Mouse (Mus musculus) liver, postnatal 0 days (tissue): Measurements from ENCODE around the gene Tbc1d24. TPM values are rescaled to one million over a fixed set of nuclear protein-coding genes. Genes with fewer than 3 reads are reported as not detected.

Source experiments
- ATAC-seq: fragments of 200-750 bp; cut with Nextera tagmentation; 2 replicates; pipeline ENCODE4 v1.8.0; 2017; ENCODE audit warnings: mild to moderate bottlenecking, moderate library complexity
- DNase-seq: peaks from one replicate; pipeline ENCODE4 v3.0.0-alpha.2; 2016
- H3K27ac ChIP-seq: fragments of 300-500 bp; sonication (generic); 2 replicates; pipeline ENCODE4 v1.5.1; 2014; ENCODE audit warnings: antibody characterized with exemption, moderate library complexity, mild to moderate bottlenecking, low read depth
- H3K27me3 ChIP-seq: fragments of 300-500 bp; sonication (generic); 2 replicates; pipeline ENCODE4 v1.6.1; 2014; ENCODE audit warnings: low read length, control low read depth, mixed read lengths; ENCODE audit not compliant: insufficient read depth
- H3K36me3 ChIP-seq: fragments of 300-500 bp; sonication (generic); replicated peaks from 2 replicates; pipeline ENCODE4 v1.6.1; 2014; ENCODE audit warnings: mild to moderate bottlenecking, control low read depth, low read length, moderate library complexity, mixed read lengths; ENCODE audit not compliant: insufficient read depth
- H3K4me1 ChIP-seq: fragments of 300-500 bp; sonication (generic); 2 replicates; pipeline ENCODE4 v1.6.1; 2014; ENCODE audit warnings: antibody characterized with exemption, mild to moderate bottlenecking, control low read depth; ENCODE audit not compliant: insufficient read depth
- H3K4me2 ChIP-seq: fragments of 300-500 bp; sonication (generic); 2 replicates; pipeline ENCODE4 v1.6.1; 2014; ENCODE audit warnings: low read depth, mild to moderate bottlenecking, low read length, moderate library complexity, mixed read lengths
- H3K4me3 ChIP-seq: fragments of 300-500 bp; sonication (generic); 2 replicates; pipeline ENCODE4 v1.5.1; 2014; ENCODE audit warnings: low read depth, low read length
- H3K9ac ChIP-seq: fragments of 300-500 bp; sonication (generic); replicated peaks from 2 replicates; pipeline ENCODE4 v1.6.1; 2014; ENCODE audit warnings: mild to moderate bottlenecking, moderate library complexity
- H3K9me3 ChIP-seq: fragments of 300-500 bp; sonication (generic); 2 replicates; pipeline ENCODE4 v1.6.1; 2016; ENCODE audit warnings: mild to moderate bottlenecking, control low read depth, low read length, mixed read lengths
- CTCF ChIP-seq: sonication (generic); IDR thresholded peaks from 2 replicates; pipeline ENCODE4 v1.5.1; 2016; ENCODE audit warnings: antibody characterized with exemption, low read depth
- EP300 ChIP-seq: IDR thresholded peaks from 2 replicates; pipeline ENCODE4 v1.6.1; 2016; ENCODE audit warnings: antibody characterized with exemption, low read depth, mild to moderate bottlenecking
- WGBS: fragments of 180-500 bp; shearing (Covaris S2); extraction: QIAGEN DNeasy Blood & Tissue Kit; methylation state at CpG from one replicate; pipeline ENCODE4 v1.1.7; 2014; ENCODE audit not compliant: insufficient replicate concordance; 5-methylcytosine and 5-hydroxymethylcytosine counted together
- polyA plus RNA-seq: library from polyadenylated mRNA; unstranded; fragments of >200 nt; fragmentation: Nextera tagmentation; extraction: Ambion mirVana; gene quantifications from 2 replicates; pipeline ENCODE4 v1.2.1, GENCODE M21; 2015

Tbc1d24 gene
- polyA plus RNA-seq, 1 experiment from 2014 or later: 4.2 TPM

- Histone ChIP-seq H3K9me3 (no peaks in the 10 kb centered on the region), H3K4me1 (peaks cover 19% of the 10 kb centered on the region), H3K4me2 (no peak overlapping the region), H3K27ac (no peak overlapping the region), H3K36me3 (no peaks in the 10 kb centered on the region), H3K9ac (no peak overlapping the region), H3K27me3 (no peaks in the 10 kb centered on the region), H3K4me3 (no peak overlapping the region)
- ATAC-seq (no peak), DNase-seq (no peak)
- WGBS: 83% methylated on average over 7 of the region's 7 CpGs
- TF ChIP-seq EP300: no peak
- TF ChIP-seq CTCF: no peak
These were observed 55.9 kb downstream of the Tbc1d24 start for GRCm38 (mm10) chr17:24149421-24149820.

- H3K9ac ChIP-seq: no peak overlapping the region
These were observed 62.5 kb downstream of the Tbc1d24 start for GRCm38 (mm10) chr17:24142897-24143296.

GRCm38 (mm10) chr17:24141425-24141920, 63.9 kb downstream of the Tbc1d24 start:
- ATAC-seq: peak; percentile 97
- Histone ChIP-seq H3K27me3 (no peaks in the 10 kb centered on the region), H3K4me2 (peak overlapping the region; percentile 81), H3K36me3 (no peaks in the 10 kb centered on the region), H3K9ac (peak overlapping the region; percentile 92), H3K27ac (peak overlapping the region; percentile 93), H3K4me3 (peak overlapping the region; percentile 85), H3K9me3 (no peaks in the 10 kb centered on the region), H3K4me1 (peaks cover 27% of the 10 kb centered on the region)
- WGBS: under 1% methylated on average over 54 of the region's 57 CpGs
- no peak for TF ChIP-seq EP300
- TF ChIP-seq CTCF: 0 out of 2 replicates have a peak, but pooled peaks have one; percentile 4
- peak; percentile 97 for DNase-seq

More at GRCm38 (mm10) chr17:24142897-24143296, 62.5 kb downstream of the Tbc1d24 start:
- H3K4me3 ChIP-seq: no peak overlapping the region
- H3K36me3 ChIP-seq: no peaks in the 10 kb centered on the region
- 58% methylated on average over 2 of the region's 2 CpGs for WGBS
- peaks cover 23% of the 10 kb centered on the region for H3K4me1 ChIP-seq
- DNase-seq (no peak), ATAC-seq (no peak)
- H3K27ac ChIP-seq: no peak overlapping the region
- H3K9me3 ChIP-seq: no peaks in the 10 kb centered on the region
- no peak overlapping the region for H3K4me2 ChIP-seq
- no peaks in the 10 kb centered on the region for H3K27me3 ChIP-seq
- no peak for TF ChIP-seq CTCF
- no peak for TF ChIP-seq EP300

GRCm38 (mm10) chr17:24140845-24141424, 64.4 kb downstream of the Tbc1d24 start:
- peak overlapping the region; percentile 93 for H3K27ac ChIP-seq
- TF ChIP-seq CTCF (no peak), EP300 (no peak)
- H3K27me3 ChIP-seq: no peaks in the 10 kb centered on the region
- DNase-seq (peak; percentile 65), ATAC-seq (peak; percentile 60)
- peak overlapping the region; percentile 81 for H3K4me2 ChIP-seq
- H3K4me3 ChIP-seq: peak overlapping the region; percentile 85
- no peaks in the 10 kb centered on the region for H3K36me3 ChIP-seq
- H3K4me1 ChIP-seq: peaks cover 31% of the 10 kb centered on the region
- H3K9me3 ChIP-seq: no peaks in the 10 kb centered on the region
- WGBS: 1% methylated on average over 38 of the region's 43 CpGs
- peak overlapping the region; percentile 92 for H3K9ac ChIP-seq

GRCm38 (mm10) chr17:24139968-24140367, 65.4 kb downstream of the Tbc1d24 start:
- ATAC-seq: no peak
- Histone ChIP-seq H3K9ac (peak overlapping the region; percentile 92), H3K4me1 (peaks cover 31% of the 10 kb centered on the region), H3K4me2 (peak overlapping the region; percentile 81), H3K4me3 (peak overlapping the region; percentile 85), H3K27me3 (no peaks in the 10 kb centered on the region), H3K36me3 (no peaks in the 10 kb centered on the region), H3K27ac (peak overlapping the region; percentile 93), H3K9me3 (no peaks in the 10 kb centered on the region)
- 57% methylated on average over 4 of the region's 4 CpGs for WGBS
- DNase-seq: no peak
- TF ChIP-seq CTCF: no peak
- TF ChIP-seq EP300: no peak

- ATAC-seq (no peak), DNase-seq (no peak)
- Histone ChIP-seq H3K9me3 (no peaks in the 10 kb centered on the region), H3K27me3 (no peaks in the 10 kb centered on the region), H3K4me1 (peaks cover 34% of the 10 kb centered on the region), H3K36me3 (no peaks in the 10 kb centered on the region), H3K4me2 (peak overlapping the region; percentile 18; the same call in 1 of the 2 replicates), H3K4me3 (no peak overlapping the region), H3K9ac (no peak overlapping the region), H3K27ac (peak overlapping the region; percentile 93; the same call in 1 of the 2 replicates)
- 73% methylated on average over 3 of the region's 3 CpGs for WGBS
- TF ChIP-seq CTCF (no peak), EP300 (no peak)
These were observed 66.1 kb downstream of the Tbc1d24 start for GRCm38 (mm10) chr17:24139256-24139655.
